Mouse (Mus musculus): Measurements from ENCODE around the gene Nutm1. TPM values are rescaled to one million over a fixed set of nuclear protein-coding genes. Genes with fewer than 3 reads are reported as not detected.
A peak's percentile ranks its signal among the peaks of the same experiment; 100 is the strongest.

Nutm1 gene
- polyA plus RNA-seq, 1 experiment from 2014 or later: 0.02 TPM

- Histone ChIP-seq H3K4me3 (ENCODE audit: low read depth, low read length) (peak within 1 kb of the TSS; percentile 90), H3K4me2 (ENCODE audit: low read depth, low read length) (peak within 1 kb of the TSS; percentile 98), H3K9me3 (ENCODE audit: low read length) (no peaks in the 10 kb centered on the region), H3K27me3 (ENCODE audit: insufficient read depth, low read length) (peaks cover 5% of the 10 kb centered on the region; the same call in 1 of the 2 replicates), H3K27ac (ENCODE audit: low read depth) (peak within 1 kb of the TSS; percentile 78), H3K36me3 (replicated peaks; ENCODE audit: insufficient read depth, low read length) (no peaks in the 10 kb centered on the region), H3K4me1 (ENCODE audit: insufficient read depth) (peaks cover 16% of the 10 kb centered on the region), H3K9ac (replicated peaks) (peak within 1 kb of the TSS; percentile 76)
- DNase-seq (peak; percentile 87), ATAC-seq (peak; percentile 92)
- no peak for TF ChIP-seq EP300 (IDR thresholded peaks at IDR 0.05; ENCODE audit: low read depth)
- peak; percentile 94 for TF ChIP-seq CTCF (IDR thresholded peaks at IDR 0.05; ENCODE audit: low read depth)
- WGBS (ENCODE audit: insufficient replicate concordance): 3% methylated on average over 81 of the region's 94 CpGs
Measured at GRCm38 (mm10) chr2:112239212-112239934, 19.7 kb downstream of the Nutm1 start, which contains the start of gene Lpcat4. TSS of gene Lpcat4 (plus strand) at chr2:112239468.

GRCm38 (mm10) chr2:112238006-112238405 is 21.1 kb downstream of the Nutm1 start:
- no peak for ATAC-seq
- Histone ChIP-seq H3K4me3 (ENCODE audit: low read depth, low read length) (no peak overlapping the region), H3K36me3 (replicated peaks; ENCODE audit: insufficient read depth, low read length) (no peaks in the 10 kb centered on the region), H3K27me3 (ENCODE audit: insufficient read depth, low read length) (peaks cover 5% of the 10 kb centered on the region; the same call in 1 of the 2 replicates), H3K4me2 (ENCODE audit: low read depth, low read length) (no peak overlapping the region), H3K27ac (ENCODE audit: low read depth) (no peak overlapping the region), H3K9ac (replicated peaks) (no peak overlapping the region), H3K4me1 (ENCODE audit: insufficient read depth) (peaks cover 16% of the 10 kb centered on the region), H3K9me3 (ENCODE audit: low read length) (no peaks in the 10 kb centered on the region)
- no peak for TF ChIP-seq CTCF (IDR thresholded peaks at IDR 0.05; ENCODE audit: low read depth)
- no peak for TF ChIP-seq EP300 (IDR thresholded peaks at IDR 0.05; ENCODE audit: low read depth)
- no peak for DNase-seq
- 13% methylated on average over 4 of the region's 4 CpGs for WGBS (ENCODE audit: insufficient replicate concordance)

GRCm38 (mm10) chr2:112236620-112237019 is 22.5 kb downstream of the Nutm1 start:
- WGBS (ENCODE audit: insufficient replicate concordance): 78% methylated on average over 2 of the region's 2 CpGs
- ATAC-seq: no peak

GRCm38 (mm10) chr2:112232623-112233022 is 26.5 kb downstream of the Nutm1 start:
- Histone ChIP-seq H3K4me3 (ENCODE audit: low read depth, low read length) (no peak overlapping the region), H3K4me1 (ENCODE audit: insufficient read depth) (no peaks in the 10 kb centered on the region), H3K4me2 (ENCODE audit: low read depth, low read length) (no peak overlapping the region), H3K9me3 (ENCODE audit: low read length) (no peaks in the 10 kb centered on the region), H3K27me3 (ENCODE audit: insufficient read depth, low read length) (no peaks in the 10 kb centered on the region), H3K27ac (ENCODE audit: low read depth) (no peak overlapping the region), H3K36me3 (replicated peaks; ENCODE audit: insufficient read depth, low read length) (no peaks in the 10 kb centered on the region), H3K9ac (replicated peaks) (no peak overlapping the region)
- DNase-seq (no peak), ATAC-seq (peak; percentile 43; the same call in 1 of the 2 replicates)
- TF ChIP-seq EP300 (IDR thresholded peaks at IDR 0.05; ENCODE audit: low read depth): no peak
- no peak for TF ChIP-seq CTCF (IDR thresholded peaks at IDR 0.05; ENCODE audit: low read depth)
- WGBS (ENCODE audit: insufficient replicate concordance): 35% methylated on average over 1 of the region's 1 CpGs

More at GRCm38 (mm10) chr2:112236620-112237019, 22.5 kb downstream of the Nutm1 start:
- no peak for DNase-seq
- no peak overlapping the region for H3K9ac ChIP-seq (replicated peaks)
- H3K4me3 ChIP-seq (ENCODE audit: low read depth, low read length): no peak overlapping the region
- no peaks in the 10 kb centered on the region for H3K9me3 ChIP-seq (ENCODE audit: low read length)
- no peak overlapping the region for H3K27ac ChIP-seq (ENCODE audit: low read depth)
- no peak for TF ChIP-seq CTCF (IDR thresholded peaks at IDR 0.05; ENCODE audit: low read depth)
- no peak for TF ChIP-seq EP300 (IDR thresholded peaks at IDR 0.05; ENCODE audit: low read depth)
- no peaks in the 10 kb centered on the region for H3K36me3 ChIP-seq (replicated peaks; ENCODE audit: insufficient read depth, low read length)
- H3K4me2 ChIP-seq (ENCODE audit: low read depth, low read length): no peak overlapping the region
- H3K27me3 ChIP-seq (ENCODE audit: insufficient read depth, low read length): peaks cover 5% of the 10 kb centered on the region; the same call in 1 of the 2 replicates
- peaks cover 16% of the 10 kb centered on the region for H3K4me1 ChIP-seq (ENCODE audit: insufficient read depth)

GRCm38 (mm10) chr2:112224356-112224755 is 34.7 kb downstream of the Nutm1 start:
- TF ChIP-seq CTCF (IDR thresholded peaks at IDR 0.05; ENCODE audit: low read depth): no peak
- TF ChIP-seq EP300 (IDR thresholded peaks at IDR 0.05; ENCODE audit: low read depth): no peak
- H3K4me3 ChIP-seq (ENCODE audit: low read depth, low read length): no peak overlapping the region
- H3K27ac ChIP-seq (ENCODE audit: low read depth): no peak overlapping the region
- H3K4me2 ChIP-seq (ENCODE audit: low read depth, low read length): no peak overlapping the region
- 59% methylated on average over 4 of the region's 4 CpGs for WGBS (ENCODE audit: insufficient replicate concordance)
- DNase-seq (no peak), ATAC-seq (no peak)
- no peaks in the 10 kb centered on the region for H3K4me1 ChIP-seq (ENCODE audit: insufficient read depth)
- H3K27me3 ChIP-seq (ENCODE audit: insufficient read depth, low read length): no peaks in the 10 kb centered on the region
- no peak overlapping the region for H3K9ac ChIP-seq (replicated peaks)
- no peaks in the 10 kb centered on the region for H3K9me3 ChIP-seq (ENCODE audit: low read length)
- H3K36me3 ChIP-seq (replicated peaks; ENCODE audit: insufficient read depth, low read length): no peaks in the 10 kb centered on the region

GRCm38 (mm10) chr2:112222607-112223006 is 36.5 kb downstream of the Nutm1 start:
- Histone ChIP-seq H3K4me1 (ENCODE audit: insufficient read depth) (no peaks in the 10 kb centered on the region), H3K4me3 (ENCODE audit: low read depth, low read length) (no peak overlapping the region), H3K4me2 (ENCODE audit: low read depth, low read length) (no peak overlapping the region), H3K9ac (replicated peaks) (no peak overlapping the region), H3K36me3 (replicated peaks; ENCODE audit: insufficient read depth, low read length) (no peaks in the 10 kb centered on the region), H3K27me3 (ENCODE audit: insufficient read depth, low read length) (no peaks in the 10 kb centered on the region), H3K9me3 (ENCODE audit: low read length) (no peaks in the 10 kb centered on the region), H3K27ac (ENCODE audit: low read depth) (no peak overlapping the region)
- no peak for ATAC-seq
- 42% methylated on average over 5 of the region's 5 CpGs for WGBS (ENCODE audit: insufficient replicate concordance)
- TF ChIP-seq CTCF (IDR thresholded peaks at IDR 0.05; ENCODE audit: low read depth) (no peak), EP300 (IDR thresholded peaks at IDR 0.05; ENCODE audit: low read depth) (no peak)
- no peak for DNase-seq
